Mouse (Mus musculus): ENCODE results near the gene Col4a1. TPM values are rescaled to one million over a fixed set of nuclear protein-coding genes. Genes with fewer than 3 reads are reported as not detected.

The Col4a1 gene
- polyA plus RNA-seq, 1 experiment from 2014 or later = 14.3 TPM

Other genes with a start within 250 kb of the Col4a1 start
- gene Col4a2, start within 50 bp of the Col4a1 start, polyA plus RNA-seq (2015; fragmentation: Nextera tagmentation; extraction: Ambion mirVana) = 5.4 and 6.0 TPM in 2 replicates
- gene Rab20, start 165.9 kb upstream of the Col4a1 start, polyA plus RNA-seq (2015; fragmentation: Nextera tagmentation; extraction: Ambion mirVana) = 3.1 and 3.5 TPM in 2 replicates
- gene Naxd, start 184.7 kb upstream of the Col4a1 start, polyA plus RNA-seq (2015; fragmentation: Nextera tagmentation; extraction: Ambion mirVana) = 39.6 and 40.4 TPM in 2 replicates
- 17.9 and 19.4 TPM in 2 replicates for gene Cars2, start 238.0 kb upstream of the Col4a1 start, polyA plus RNA-seq (2015; fragmentation: Nextera tagmentation; extraction: Ambion mirVana)
- gene Ing1, start 242.7 kb upstream of the Col4a1 start, polyA plus RNA-seq (2015; fragmentation: Nextera tagmentation; extraction: Ambion mirVana) = 16.3 and 16.5 TPM in 2 replicates